Mouse (Mus musculus): ENCODE results near the gene Cipc. TPM values are rescaled to one million over a fixed set of nuclear protein-coding genes. Genes with fewer than 3 reads are reported as not detected.
A peak's percentile ranks its signal among the peaks of the same experiment; 100 is the strongest.

The Cipc gene
- polyA plus RNA-seq, 1 experiment from 2014 or later = 46.1 TPM

DNA sequence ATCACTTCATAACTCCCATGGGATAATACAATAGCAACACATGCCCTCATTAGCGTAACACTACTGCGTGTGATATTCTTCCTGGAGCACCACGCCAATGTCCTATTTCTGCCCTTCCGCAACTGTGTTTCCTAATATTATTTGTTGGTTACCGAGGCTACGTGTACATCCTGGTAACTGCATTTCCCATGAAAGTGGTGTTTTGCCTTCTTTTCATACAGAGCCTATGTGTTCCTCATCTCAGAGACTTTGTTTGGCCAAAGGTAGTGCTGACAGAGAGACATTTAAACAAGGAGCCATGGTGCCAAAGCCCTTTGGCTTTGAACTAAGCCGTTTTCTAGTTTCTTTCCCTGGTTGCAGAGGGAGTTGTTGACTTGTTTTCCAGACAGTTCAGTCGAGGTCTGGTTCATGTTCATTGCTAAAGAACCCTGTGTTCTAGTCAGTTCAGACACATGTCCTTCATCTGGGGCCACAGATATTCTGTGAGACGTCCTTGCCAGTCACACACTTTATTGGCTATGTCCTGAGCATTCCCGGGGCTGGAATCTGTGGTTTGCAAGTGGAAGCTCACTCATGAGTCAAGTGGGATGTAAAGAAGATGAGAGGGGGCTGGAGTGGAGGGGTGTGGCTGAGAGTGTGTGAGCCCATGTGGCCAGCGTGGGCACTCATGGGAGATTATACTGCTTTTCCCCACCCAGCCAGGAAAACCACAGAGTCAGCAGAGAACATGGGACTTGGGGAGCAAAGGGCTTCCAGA is 10.1 kb upstream of the Cipc start:
- Histone ChIP-seq H3K9me3 (replicated peaks) (no peaks in the 10 kb centered on the region), H3K36me3 (ENCODE audit: poor library complexity, severe bottlenecking) (no peaks in the 10 kb centered on the region), H3K27me3 (no peaks in the 10 kb centered on the region), H3K4me2 (no peak overlapping the region), H3K4me3 (no peak overlapping the region), H3K27ac (no peak overlapping the region), H3K4me1 (peaks cover 27% of the 10 kb centered on the region), H3K9ac (no peak overlapping the region)
- 82% methylated on average over 11 of the region's 11 CpGs for WGBS
- no peak for ATAC-seq

DNA sequence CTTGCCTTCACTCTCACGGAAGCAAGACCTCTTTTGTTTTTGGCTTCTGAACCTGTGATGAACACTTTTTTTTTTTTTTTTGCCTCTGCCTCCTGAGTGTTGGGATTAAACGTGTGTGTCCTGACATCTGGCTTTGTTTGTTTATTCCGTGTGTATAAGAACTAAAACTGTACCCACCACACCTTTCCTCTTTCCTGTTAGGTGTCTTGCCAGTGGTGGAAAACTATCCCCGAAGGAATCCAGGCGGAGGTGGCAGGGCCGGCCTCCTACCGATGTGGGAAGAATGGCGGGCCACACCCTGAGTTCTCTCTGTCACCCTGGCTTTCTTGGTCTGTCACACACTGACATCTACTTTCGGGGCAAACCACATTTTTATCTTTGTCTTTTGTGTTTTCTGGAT is 8.3 kb upstream of the Cipc start:
- Histone ChIP-seq H3K4me2 (no peak overlapping the region), H3K9ac (no peak overlapping the region), H3K36me3 (ENCODE audit: poor library complexity, severe bottlenecking) (no peaks in the 10 kb centered on the region), H3K27ac (no peak overlapping the region), H3K4me1 (peaks cover 30% of the 10 kb centered on the region), H3K27me3 (no peaks in the 10 kb centered on the region), H3K9me3 (replicated peaks) (no peaks in the 10 kb centered on the region), H3K4me3 (no peak overlapping the region)
- ATAC-seq = no peak
- 85% methylated on average over 9 of the region's 9 CpGs for WGBS

DNA sequence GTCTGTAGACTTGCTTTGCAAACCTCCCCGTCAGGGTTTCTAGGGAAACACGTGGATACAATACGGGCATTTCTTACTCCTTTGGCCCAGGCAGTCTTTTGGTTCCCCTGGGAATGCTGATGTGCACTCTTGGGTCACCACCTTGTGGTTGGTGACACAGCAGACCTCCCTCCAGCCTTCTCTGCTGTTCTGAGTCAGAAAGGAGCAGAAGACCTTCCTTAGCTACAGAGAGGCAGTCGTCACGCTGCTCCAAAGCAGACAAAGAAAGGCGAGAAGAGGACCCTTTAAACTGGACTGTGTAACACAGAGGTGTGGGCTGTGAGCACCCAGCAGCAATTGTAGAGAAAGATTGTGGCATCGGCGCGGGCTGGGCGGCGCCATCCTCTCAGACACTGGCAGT is 5.7 kb upstream of the Cipc start:
- H3K4me3 ChIP-seq = no peak overlapping the region
- peak overlapping the region; percentile 44 for H3K4me2 ChIP-seq
- H3K36me3 ChIP-seq (ENCODE audit: poor library complexity, severe bottlenecking) = no peaks in the 10 kb centered on the region
- WGBS = 10% methylated on average over 11 of the region's 11 CpGs
- peak overlapping the region; percentile 97 for H3K27ac ChIP-seq
- no peaks in the 10 kb centered on the region for H3K27me3 ChIP-seq
- H3K9me3 ChIP-seq (replicated peaks) = no peaks in the 10 kb centered on the region
- ATAC-seq = peak; percentile 64
- H3K4me1 ChIP-seq = peaks cover 41% of the 10 kb centered on the region
- H3K9ac ChIP-seq = peak overlapping the region; percentile 45; the same call in 1 of the 2 replicates

DNA sequence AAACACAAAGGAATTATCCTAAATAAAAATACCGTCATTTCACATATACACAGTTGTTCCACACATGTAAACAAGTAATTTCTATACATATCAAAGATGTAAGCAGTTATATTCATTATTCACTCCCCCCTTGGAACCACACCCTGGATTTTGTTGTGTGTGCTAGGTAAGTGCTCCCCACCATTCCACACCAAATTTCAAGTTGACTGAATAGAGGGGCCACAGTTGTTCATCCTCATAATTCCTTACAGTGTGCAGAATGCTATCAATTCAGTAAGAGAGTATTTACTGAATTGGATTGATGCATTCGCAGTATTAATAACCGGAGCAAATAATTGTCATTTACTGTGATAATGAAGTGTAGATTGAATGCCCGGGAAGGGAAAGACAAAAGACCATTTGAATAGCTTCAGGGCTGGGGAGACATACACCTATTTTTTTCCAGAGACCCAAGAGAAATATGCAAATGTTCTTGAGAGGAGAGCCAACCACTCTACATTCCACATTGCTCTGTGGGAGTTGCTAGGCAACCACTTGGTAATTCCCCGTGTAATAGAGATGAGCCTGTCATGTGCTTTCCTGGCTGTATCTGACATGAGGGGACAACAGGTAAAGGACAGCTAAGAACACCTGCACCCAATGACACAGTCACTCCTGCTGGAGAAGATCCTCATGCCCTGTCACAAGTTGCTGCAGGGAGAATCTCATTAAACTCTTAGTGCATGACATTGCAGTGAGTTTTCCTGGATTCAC is 4.9 kb upstream of the Cipc start:
- 9% methylated on average over 5 of the region's 5 CpGs for WGBS
- H3K27me3 ChIP-seq = no peaks in the 10 kb centered on the region
- no peak overlapping the region for H3K9ac ChIP-seq
- peak overlapping the region; percentile 97 for H3K27ac ChIP-seq
- H3K4me2 ChIP-seq = peak overlapping the region; percentile 44
- H3K4me1 ChIP-seq = peaks cover 42% of the 10 kb centered on the region
- no peak overlapping the region for H3K4me3 ChIP-seq
- peak; percentile 75 for ATAC-seq
- H3K9me3 ChIP-seq (replicated peaks) = no peaks in the 10 kb centered on the region
- no peaks in the 10 kb centered on the region for H3K36me3 ChIP-seq (ENCODE audit: poor library complexity, severe bottlenecking)

DNA sequence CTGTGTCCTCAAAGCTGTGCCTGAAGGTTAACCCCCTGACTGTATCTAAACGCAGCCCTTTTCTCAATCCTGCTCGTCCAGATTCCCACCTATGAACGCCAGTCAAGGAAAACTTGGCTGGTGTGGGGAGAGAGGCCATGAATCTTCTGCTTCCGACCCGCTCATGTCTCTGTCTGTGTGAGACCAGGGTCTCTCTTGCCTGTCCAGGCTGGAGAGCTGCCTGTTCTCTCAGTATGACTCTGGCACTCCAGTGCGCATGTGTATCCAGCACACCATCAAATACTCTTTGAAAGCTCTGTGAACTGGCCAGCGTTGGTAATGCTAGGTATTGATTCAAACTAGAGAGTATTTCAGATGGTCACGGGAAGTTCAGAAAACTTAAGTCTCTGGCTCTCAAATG is 3.4 kb upstream of the Cipc start:
- H3K27me3 ChIP-seq = no peaks in the 10 kb centered on the region
- no peak for ATAC-seq
- no peak overlapping the region for H3K9ac ChIP-seq
- no peak overlapping the region for H3K4me2 ChIP-seq
- WGBS = 91% methylated on average over 8 of the region's 8 CpGs
- peaks cover 48% of the 10 kb centered on the region for H3K4me1 ChIP-seq
- no peaks in the 10 kb centered on the region for H3K9me3 ChIP-seq (replicated peaks)
- H3K4me3 ChIP-seq = no peak overlapping the region
- no peaks in the 10 kb centered on the region for H3K36me3 ChIP-seq (ENCODE audit: poor library complexity, severe bottlenecking)
- H3K27ac ChIP-seq = peak overlapping the region; percentile 97

DNA sequence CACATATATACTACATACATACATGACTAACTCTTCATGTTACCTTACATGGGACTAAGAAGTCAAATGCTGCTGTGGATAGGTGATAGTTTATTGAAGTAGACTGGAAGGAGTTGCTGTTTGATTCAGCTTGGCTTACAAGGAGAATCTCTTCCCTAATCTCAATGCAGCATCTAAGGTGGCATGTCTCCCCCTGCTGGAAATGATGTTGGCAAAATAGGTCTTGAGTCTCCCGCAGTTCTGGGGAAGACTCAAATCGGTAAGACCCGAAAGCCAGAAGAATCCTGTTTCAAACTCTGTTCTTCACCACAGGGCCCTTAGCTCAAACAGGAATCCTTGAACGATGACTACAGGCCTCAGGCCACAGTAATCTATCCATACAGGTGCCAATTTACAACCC is 1.7 kb upstream of the Cipc start:
- H3K4me2 ChIP-seq = no peak overlapping the region

DNA sequence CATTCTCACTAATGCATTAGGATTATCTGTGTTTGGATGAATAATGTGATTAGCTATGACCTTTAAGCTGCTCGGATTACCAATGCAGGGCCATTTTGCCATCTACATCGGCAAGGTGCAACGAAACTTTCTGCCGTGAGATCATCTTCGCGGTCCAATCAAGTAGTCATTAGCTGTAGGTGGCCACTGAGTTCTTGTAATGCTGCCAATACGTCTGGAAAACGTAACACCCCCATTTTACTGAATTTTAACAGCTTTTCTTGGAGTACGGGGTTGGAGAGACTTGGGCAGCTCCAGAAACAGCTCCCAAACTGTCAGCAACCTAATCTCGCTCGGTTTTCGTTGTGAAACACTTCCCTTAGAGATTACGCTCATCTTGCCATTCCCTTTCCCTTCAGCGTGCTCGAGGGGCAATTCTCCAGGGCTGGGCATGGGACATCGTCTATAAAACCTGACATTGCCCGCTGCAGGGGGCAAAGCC is 502 bp upstream of the Cipc start:
- Histone ChIP-seq H3K36me3 (ENCODE audit: poor library complexity, severe bottlenecking) (no peaks in the 10 kb centered on the region), H3K27ac (peak overlapping the region; percentile 100), H3K27me3 (no peaks in the 10 kb centered on the region), H3K4me3 (peak overlapping the region; percentile 60), H3K9ac (peak overlapping the region; percentile 97), H3K4me1 (peaks cover 59% of the 10 kb centered on the region), H3K4me2 (peak overlapping the region; percentile 67), H3K9me3 (replicated peaks) (no peaks in the 10 kb centered on the region)
- WGBS = under 1% methylated on average over 17 of the region's 17 CpGs
- no peak for ATAC-seq

More for the DNA sequence above, 1.7 kb upstream of the Cipc start:
- ATAC-seq = no peak
- WGBS = 4% methylated on average over 4 of the region's 4 CpGs
- Histone ChIP-seq H3K27ac (peak overlapping the region; percentile 49; the same call in 1 of the 2 replicates), H3K4me3 (no peak overlapping the region), H3K9ac (no peak overlapping the region), H3K4me1 (peaks cover 64% of the 10 kb centered on the region), H3K36me3 (ENCODE audit: poor library complexity, severe bottlenecking) (no peaks in the 10 kb centered on the region), H3K9me3 (replicated peaks) (no peaks in the 10 kb centered on the region), H3K27me3 (no peaks in the 10 kb centered on the region)

DNA sequence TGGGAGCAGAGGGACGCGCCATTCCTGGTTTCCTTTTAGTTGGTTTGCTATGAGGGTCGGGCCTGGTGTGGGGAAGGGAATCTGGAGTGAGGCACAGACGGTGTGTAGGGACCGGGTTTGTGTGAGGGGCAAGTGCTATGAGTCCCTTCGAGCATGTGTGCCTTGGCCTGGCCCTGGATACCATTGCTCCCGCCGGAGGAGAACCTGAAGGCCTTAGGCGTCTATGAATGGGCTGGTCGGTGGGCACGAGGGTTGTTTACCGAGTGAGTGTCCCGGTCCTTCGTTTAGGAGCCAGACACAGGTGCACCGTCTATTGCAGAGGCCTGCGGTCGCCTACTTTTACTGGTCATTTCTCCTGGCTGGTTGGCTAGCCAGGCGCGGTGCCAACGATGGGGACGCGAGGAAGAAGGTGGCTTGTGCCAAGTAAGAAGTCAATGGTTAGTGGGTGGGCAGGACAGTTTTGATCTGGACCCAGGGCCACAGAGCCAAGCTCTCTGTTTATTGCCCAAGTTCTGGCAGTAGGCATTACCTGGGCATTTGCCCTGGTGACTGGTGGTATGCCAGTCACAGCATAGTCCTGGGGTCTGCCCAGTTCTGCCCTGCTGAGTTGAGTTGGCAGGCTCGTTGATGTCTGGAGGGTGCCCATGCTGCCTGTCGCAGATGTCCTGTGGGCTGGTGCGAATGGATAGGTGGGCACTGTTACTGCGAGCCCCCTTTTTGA is 998 bp downstream of the Cipc start:
- H3K4me3 ChIP-seq = peak overlapping the region; percentile 60

DNA sequence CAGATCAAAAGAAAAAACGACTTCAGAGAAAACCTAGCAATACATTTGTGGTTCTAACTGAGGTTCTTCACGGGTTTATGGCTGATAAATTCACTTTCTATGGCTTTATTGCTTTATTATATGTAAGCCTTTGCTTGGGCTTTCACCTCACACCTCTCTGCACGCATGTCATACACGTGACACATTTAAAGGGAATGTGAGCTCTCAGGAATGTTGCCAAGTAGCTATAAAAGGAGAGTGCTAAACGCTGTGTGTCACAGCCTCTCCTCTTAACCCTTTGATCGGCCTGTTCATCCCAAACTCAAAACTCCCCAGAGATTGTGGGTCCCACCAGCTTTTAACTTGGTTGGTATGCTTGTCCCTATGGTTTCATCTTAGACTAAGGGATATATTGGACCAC is 1.8 kb downstream of the Cipc start:
- Histone ChIP-seq H3K4me3 (peak overlapping the region; percentile 60; the same call in 1 of the 2 replicates), H3K4me2 (peak overlapping the region; percentile 67), H3K36me3 (ENCODE audit: poor library complexity, severe bottlenecking) (peaks cover 13% of the 10 kb centered on the region), H3K9me3 (replicated peaks) (no peaks in the 10 kb centered on the region), H3K4me1 (peaks cover 54% of the 10 kb centered on the region), H3K9ac (peak overlapping the region; percentile 82), H3K27ac (peak overlapping the region; percentile 40; the same call in 1 of the 2 replicates), H3K27me3 (no peaks in the 10 kb centered on the region)
- ATAC-seq = no peak
- WGBS = 44% methylated on average over 6 of the region's 6 CpGs

More for the DNA sequence above, 998 bp downstream of the Cipc start:
- H3K27me3 ChIP-seq = no peaks in the 10 kb centered on the region
- peak overlapping the region; percentile 100 for H3K27ac ChIP-seq
- H3K4me2 ChIP-seq = peak overlapping the region; percentile 67
- no peaks in the 10 kb centered on the region for H3K9me3 ChIP-seq (replicated peaks)
- H3K36me3 ChIP-seq (ENCODE audit: poor library complexity, severe bottlenecking) = peaks cover 5% of the 10 kb centered on the region
- 12% methylated on average over 26 of the region's 26 CpGs for WGBS
- ATAC-seq = peak; percentile 64
- peaks cover 57% of the 10 kb centered on the region for H3K4me1 ChIP-seq
- peak overlapping the region; percentile 82 for H3K9ac ChIP-seq

DNA sequence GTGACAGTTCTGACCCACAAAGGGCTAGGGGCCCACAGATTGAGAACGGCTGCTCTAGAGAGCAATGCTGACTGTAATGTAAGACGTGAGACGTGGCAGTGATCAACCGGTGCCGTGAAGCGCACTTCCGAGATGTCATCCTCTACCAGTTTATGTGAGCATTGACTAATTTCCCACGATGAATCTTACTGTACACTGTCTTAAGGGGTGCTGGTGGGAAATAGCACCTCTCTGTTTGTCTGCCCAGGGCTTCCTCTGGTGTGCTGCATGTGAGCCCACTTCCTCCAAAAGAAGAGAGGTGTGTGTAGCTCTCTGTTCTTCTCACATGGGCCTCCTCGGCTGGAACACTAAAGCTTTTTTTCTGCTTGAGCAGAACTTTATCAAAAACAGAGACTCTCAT is 2.7 kb downstream of the Cipc start:
- Histone ChIP-seq H3K4me2 (peak overlapping the region; percentile 67), H3K27ac (peak overlapping the region; percentile 35; the same call in 1 of the 2 replicates), H3K4me3 (no peak overlapping the region), H3K4me1 (peaks cover 54% of the 10 kb centered on the region), H3K9ac (peak overlapping the region; percentile 50), H3K9me3 (replicated peaks) (no peaks in the 10 kb centered on the region), H3K27me3 (no peaks in the 10 kb centered on the region), H3K36me3 (ENCODE audit: poor library complexity, severe bottlenecking) (peaks cover 19% of the 10 kb centered on the region)
- no peak for ATAC-seq
- WGBS = 84% methylated on average over 9 of the region's 9 CpGs

DNA sequence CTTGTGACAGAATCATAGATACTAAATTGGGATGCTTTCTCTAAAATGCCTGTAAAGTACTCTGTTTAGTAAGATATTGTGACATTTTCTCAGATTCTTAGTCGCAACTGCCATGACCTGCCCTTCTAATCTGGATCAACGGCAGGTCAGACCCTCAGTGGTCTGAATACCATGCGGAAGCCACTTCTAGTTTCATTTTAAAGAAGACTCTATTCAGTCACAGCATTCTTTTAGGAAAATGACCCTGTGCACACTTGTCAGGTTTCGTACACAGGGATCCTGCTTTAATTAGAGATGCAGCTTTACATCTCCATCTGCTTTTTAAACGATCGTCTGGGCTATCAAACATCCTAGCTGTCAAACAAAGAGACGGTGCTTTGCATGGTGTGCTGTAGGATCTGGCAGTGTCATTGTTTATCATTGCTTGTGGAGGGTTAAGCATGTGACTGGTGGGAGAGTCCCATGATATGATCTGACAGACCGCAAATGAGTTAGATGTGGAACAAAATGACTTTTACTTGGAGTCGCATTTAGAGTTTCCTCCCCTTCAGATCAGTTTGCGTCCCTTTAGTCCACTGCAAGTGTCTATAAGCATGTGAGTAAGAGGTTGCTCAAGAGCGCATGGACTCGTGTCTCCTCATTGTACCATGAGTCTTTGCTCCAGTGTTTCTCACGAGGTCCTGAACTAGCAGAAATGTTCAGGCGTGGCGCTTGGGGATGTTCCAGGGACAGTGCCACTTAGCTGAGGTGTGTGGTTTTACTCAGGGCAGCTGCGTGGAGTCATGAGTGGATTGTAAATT is 3.5 kb downstream of the Cipc start:
- H3K4me3 ChIP-seq = peak overlapping the region; percentile 1; the same call in 1 of the 2 replicates

More for the DNA sequence above, 3.5 kb downstream of the Cipc start:
- ATAC-seq = no peak
- Histone ChIP-seq H3K27me3 (no peaks in the 10 kb centered on the region), H3K4me1 (peaks cover 51% of the 10 kb centered on the region), H3K36me3 (ENCODE audit: poor library complexity, severe bottlenecking) (peaks cover 25% of the 10 kb centered on the region), H3K27ac (peak overlapping the region; percentile 44), H3K9me3 (replicated peaks) (no peaks in the 10 kb centered on the region), H3K9ac (peak overlapping the region; percentile 37; the same call in 1 of the 2 replicates), H3K4me2 (peak overlapping the region; percentile 48)
- WGBS = 64% methylated on average over 16 of the region's 16 CpGs
